Mouse (Mus musculus) adrenal gland, adult 8-10 months (tissue): Measurements from ENCODE around the gene Ecel1. TPM values are rescaled to one million over a fixed set of nuclear protein-coding genes. Genes with fewer than 3 reads are reported as not detected.

ENCODE experiments used
- DNase-seq: peaks from one replicate; pipeline ENCODE4 v3.0.0; 2022
- total RNA-seq, 4 experiments: library from RNA; stranded (reverse); gene quantifications; 2 replicates each; pipeline ENCODE4 v1.2.4; 2022

Ecel1 gene
- total RNA-seq, 4 experiments from 2014 or later: 0.44 to 10.2 (median 4.1) TPM

GRCm38 (mm10) chr1:87170458-87170857 lies 14.1 kb upstream of the Ecel1 start:
- no peak for DNase-seq

GRCm38 (mm10) chr1:87164796-87165184 lies 8.5 kb upstream of the Ecel1 start:
- DNase-seq: no peak

GRCm38 (mm10) chr1:87164164-87164795 lies 8.0 kb upstream of the Ecel1 start:
- DNase-seq: no peak

- DNase-seq: no peak
Measured at GRCm38 (mm10) chr1:87159396-87159795, 3.1 kb upstream of the Ecel1 start.

GRCm38 (mm10) chr1:87155531-87156198 lies 656 bp downstream of the Ecel1 start:
- DNase-seq: no peak

GRCm38 (mm10) chr1:87154501-87155120 lies 1.7 kb downstream of the Ecel1 start:
- no peak for DNase-seq

GRCm38 (mm10) chr1:87153776-87154500 lies 2.4 kb downstream of the Ecel1 start:
- no peak for DNase-seq

GRCm38 (mm10) chr1:87151286-87151685 lies 5.0 kb downstream of the Ecel1 start:
- no peak for DNase-seq

GRCm38 (mm10) chr1:87149422-87149821 lies 6.9 kb downstream of the Ecel1 start:
- no peak for DNase-seq

- peak; percentile 56 for DNase-seq
Measured at GRCm38 (mm10) chr1:87143141-87143540, 13.2 kb downstream of the Ecel1 start.

- peak; percentile 86 for DNase-seq
Measured at GRCm38 (mm10) chr1:87142456-87142855, 13.9 kb downstream of the Ecel1 start.

- DNase-seq: no peak
Measured at GRCm38 (mm10) chr1:87141550-87141949, 14.8 kb downstream of the Ecel1 start.

GRCm38 (mm10) chr1:87131803-87132202 lies 24.5 kb downstream of the Ecel1 start:
- no peak for DNase-seq

GRCm38 (mm10) chr1:87127206-87128030 lies 28.9 kb downstream of the Ecel1 start:
- DNase-seq: no peak

GRCm38 (mm10) chr1:87124673-87125072 lies 31.6 kb downstream of the Ecel1 start, which contains the start of gene Akp3:
Gene Akp3 (plus strand): TSS chr1:87124973.
- no peak for DNase-seq

- no peak for DNase-seq
Measured at GRCm38 (mm10) chr1:87114784-87115183, 41.5 kb downstream of the Ecel1 start.

- DNase-seq: no peak
Measured at GRCm38 (mm10) chr1:87111719-87112354, 44.5 kb downstream of the Ecel1 start.

- no peak for DNase-seq
Measured at GRCm38 (mm10) chr1:87108564-87108963, 47.8 kb downstream of the Ecel1 start.

GRCm38 (mm10) chr1:87106536-87106935 lies 49.8 kb downstream of the Ecel1 start:
- DNase-seq: no peak

- DNase-seq: no peak
Measured at GRCm38 (mm10) chr1:87103936-87104335, 52.4 kb downstream of the Ecel1 start.

- DNase-seq: no peak
Measured at GRCm38 (mm10) chr1:87102114-87102513, 54.2 kb downstream of the Ecel1 start.

GRCm38 (mm10) chr1:87101411-87101810 lies 54.9 kb downstream of the Ecel1 start, which contains the start of gene Alpi:
Gene Alpi (minus strand): TSS chr1:87101606.
- DNase-seq: no peak
